Comparison of ENCODE assay signal across 8 mouse cellular contexts in the genomic region with DNA sequence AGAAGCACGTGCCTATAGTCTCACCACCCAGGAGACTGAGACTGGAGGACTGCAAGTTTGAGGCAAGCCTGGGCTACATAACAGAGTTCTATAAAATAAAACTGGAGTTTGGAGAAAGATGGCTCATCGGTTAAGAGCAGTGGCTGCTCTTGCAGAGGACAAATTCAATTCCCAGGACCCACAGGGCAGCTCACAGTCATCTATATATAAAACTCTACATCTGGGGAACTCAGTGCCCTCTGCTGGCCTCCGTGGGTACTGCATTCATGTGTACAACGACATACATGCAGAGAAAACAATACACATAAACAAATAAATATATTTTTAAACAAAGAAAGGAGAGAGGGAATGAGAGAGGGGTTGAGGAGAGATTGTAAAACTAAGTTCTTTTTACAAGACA.
DNase-seq lines count a peak whose midpoint lies in the region; ATAC-seq and TF ChIP-seq lines count a peak whose summit lies in the region.

No protein-coding gene starts in this region.

- no peak for ATAC-seq in hindbrain, embryonic 11.5 days (ENCODE audit: low FRiP score)
- no peak for ATAC-seq in hindbrain, embryonic 16.5 days
- ATAC-seq in liver, embryonic 13.5 days (ENCODE audit: low read depth), result no peak

- 45% methylated on average over 4 of the region's 4 CpGs for WGBS in hindbrain, embryonic 11.5 days
- WGBS in hindbrain, embryonic 16.5 days, result 51% methylated on average over 4 of the region's 4 CpGs
- WGBS in liver, embryonic 13.5 days (ENCODE audit: insufficient replicate concordance), result 36% methylated on average over 4 of the region's 4 CpGs

- H3K4me2 ChIP-seq in hindbrain, embryonic 11.5 days (replicated peaks; ENCODE audit: low read depth, low read length), result no peak overlapping the region
- no peak overlapping the region for H3K4me2 ChIP-seq in hindbrain, embryonic 16.5 days (ENCODE audit: low read length)
- H3K4me2 ChIP-seq in liver, embryonic 13.5 days, result no peak overlapping the region

- H3K4me3 ChIP-seq in hindbrain, embryonic 11.5 days (ENCODE audit: low read depth, low read length), result no peak overlapping the region
- H3K4me3 ChIP-seq in hindbrain, embryonic 16.5 days (ENCODE audit: low read length), result no peak overlapping the region
- H3K4me3 ChIP-seq in ES-E14 (ENCODE audit: insufficient read depth in 1 of 2, low read depth in 1 of 2, low read length in 2 of 2, poor library complexity in 1 of 2, severe bottlenecking in 1 of 2), result no peak overlapping the region
- no peak overlapping the region for H3K4me3 ChIP-seq in liver, embryonic 13.5 days (replicated peaks)

- DNase-seq in hindbrain, embryonic 11.5 days (ENCODE audit: low spot score), result peak; percentile 71
- DNase-seq in 416B (ENCODE audit: low read depth), result peak; percentile 51
- peak; percentile 40 for DNase-seq in ES-E14 (ENCODE audit: low read depth, low spot score)
- peak; percentile 40 to 65 for DNase-seq in cerebellum, postnatal 25 days
- DNase-seq in liver, embryonic 13.5 days, result peak; percentile 9
- DNase-seq in splenic B cell, adult 2 months (ENCODE audit: low read depth, low spot score), result peak; percentile 65
- DNase-seq in yolk sac, embryonic 10.5 days (ENCODE audit: low spot score), result no peak

- no peaks in the 10 kb centered on the region for H3K36me3 ChIP-seq in hindbrain, embryonic 11.5 days (ENCODE audit: control insufficient read depth, insufficient read depth, low read length)
- no peaks in the 10 kb centered on the region for H3K36me3 ChIP-seq in hindbrain, embryonic 16.5 days (ENCODE audit: control insufficient read depth, insufficient read depth, low read length)
- H3K36me3 ChIP-seq in ES-E14 (ENCODE audit: control insufficient read depth, insufficient read depth, low read length, poor library complexity, severe bottlenecking), result no peaks in the 10 kb centered on the region
- H3K36me3 ChIP-seq in liver, embryonic 13.5 days, result no peaks in the 10 kb centered on the region
- no peaks in the 10 kb centered on the region for H3K36me3 ChIP-seq in splenic B cell, adult 2 months (ENCODE audit: control insufficient read depth, insufficient read depth, low read length, poor library complexity, severe bottlenecking)

- H3K27ac ChIP-seq in hindbrain, embryonic 11.5 days (ENCODE audit: low read depth, low read length), result no peak overlapping the region
- H3K27ac ChIP-seq in hindbrain, embryonic 16.5 days (ENCODE audit: low read depth, low read length), result no peak overlapping the region
- no peak overlapping the region for H3K27ac ChIP-seq in ES-E14 (ENCODE audit: insufficient read depth, low read depth, low read length, poor library complexity, severe bottlenecking)
- no peak overlapping the region for H3K27ac ChIP-seq in liver, embryonic 13.5 days

- no peaks in the 10 kb centered on the region for H3K4me1 ChIP-seq in hindbrain, embryonic 11.5 days (replicated peaks; ENCODE audit: control insufficient read depth, insufficient read depth, low read length)
- no peaks in the 10 kb centered on the region; the same call in 1 of the 2 replicates for H3K4me1 ChIP-seq in hindbrain, embryonic 16.5 days (ENCODE audit: control insufficient read depth, insufficient read depth, low read depth, low read length)
- H3K4me1 ChIP-seq in ES-E14 (ENCODE audit: control insufficient read depth in 2 of 2, insufficient read depth in 2 of 2, low read length in 2 of 2, poor library complexity in 1 of 2), result peaks cover 0 to 5% of the 10 kb centered on the region in 2 experiments; a peak in 2 of 4 replicates
- no peaks in the 10 kb centered on the region for H3K4me1 ChIP-seq in liver, embryonic 13.5 days (replicated peaks)

- in situ Hi-C loops in ES-E14 (cut with MboI; ENCODE audit: low sequenced_read_pairs in 2 of 2, unreplicated experiment in 2 of 2), result no loop called here

- H3K9me3 ChIP-seq in hindbrain, embryonic 11.5 days (ENCODE audit: control insufficient read depth, low read length), result no peaks in the 10 kb centered on the region
- no peaks in the 10 kb centered on the region for H3K9me3 ChIP-seq in hindbrain, embryonic 16.5 days (ENCODE audit: control insufficient read depth, low read length)
- no peaks in the 10 kb centered on the region for H3K9me3 ChIP-seq in ES-E14 (ENCODE audit: control insufficient read depth, insufficient read depth, low read depth, low read length)
- H3K9me3 ChIP-seq in liver, embryonic 13.5 days (replicated peaks), result no peaks in the 10 kb centered on the region

- no peak overlapping the region for H3K9ac ChIP-seq in hindbrain, embryonic 11.5 days (ENCODE audit: low read depth, low read length)
- H3K9ac ChIP-seq in hindbrain, embryonic 16.5 days (ENCODE audit: low read depth, low read length), result no peak overlapping the region
- H3K9ac ChIP-seq in ES-E14 (ENCODE audit: insufficient read depth, low read depth, low read length, poor library complexity, severe bottlenecking), result no peak overlapping the region
- no peak overlapping the region for H3K9ac ChIP-seq in liver, embryonic 13.5 days

- no peaks in the 10 kb centered on the region for H3K27me3 ChIP-seq in hindbrain, embryonic 11.5 days (ENCODE audit: control insufficient read depth, insufficient read depth, low read length)
- no peaks in the 10 kb centered on the region for H3K27me3 ChIP-seq in hindbrain, embryonic 16.5 days (replicated peaks; ENCODE audit: control insufficient read depth, insufficient read depth, low read length)
- H3K27me3 ChIP-seq in liver, embryonic 13.5 days, result no peaks in the 10 kb centered on the region
- H3K27me3 ChIP-seq in splenic B cell, adult 2 months (ENCODE audit: control insufficient read depth, insufficient read depth, low read length, poor library complexity, severe bottlenecking), result no peaks in the 10 kb centered on the region

TF ChIP-seq in ES-E14, 5 proteins besides CTCF, POLR2A, EP300 and RAD21:
- no peak for TF ChIP-seq ZNF384 (IDR thresholded peaks at IDR 0.05; ENCODE audit: low read depth, low read length)
- no peak for TF ChIP-seq ZC3H11A (IDR thresholded peaks at IDR 0.05; ENCODE audit: borderline replicate concordance, low read depth, low read length)
- TF ChIP-seq CHD2 (IDR thresholded peaks at IDR 0.05; ENCODE audit: low read depth, low read length), result no peak
- TF ChIP-seq HCFC1 (IDR thresholded peaks at IDR 0.05; ENCODE audit: borderline replicate concordance, insufficient read depth, low read length), result no peak
- TF ChIP-seq MAFK (IDR thresholded peaks at IDR 0.05; ENCODE audit: insufficient read depth, low read depth, low read length), result no peak
